Mouse (Mus musculus) stomach, postnatal 0 days (tissue): ENCODE results near the gene Kmt2a. TPM values are rescaled to one million over a fixed set of nuclear protein-coding genes. Genes with fewer than 3 reads are reported as not detected.

Experiments
- ATAC-seq: fragments of 200-750 bp; cut with Nextera tagmentation; 2 replicates; pipeline ENCODE4 v1.8.0; 2017; ENCODE audit not compliant: low FRiP score, low TSS enrichment
- DNase-seq: peaks from one replicate; pipeline ENCODE4 v3.0.0-alpha.2; 2016; ENCODE audit warnings: low spot score
- H3K27ac ChIP-seq: fragments of 300-500 bp; sonication (generic); replicated peaks from 2 replicates; pipeline ENCODE4 v1.5.1; 2014; ENCODE audit warnings: mild to moderate bottlenecking, control low read depth
- H3K27me3 ChIP-seq: fragments of 300-500 bp; sonication (generic); 2 replicates; pipeline ENCODE4 v1.6.1; 2014; ENCODE audit warnings: low read length; ENCODE audit not compliant: control insufficient read depth, insufficient read depth
- H3K36me3 ChIP-seq: fragments of 300-500 bp; sonication (generic); 2 replicates; pipeline ENCODE4 v1.6.1; 2014; ENCODE audit warnings: low read length, mixed read lengths; ENCODE audit not compliant: control insufficient read depth, insufficient read depth
- H3K4me1 ChIP-seq: fragments of 300-500 bp; sonication (generic); replicated peaks from 2 replicates; pipeline ENCODE4 v1.6.1; 2014; ENCODE audit warnings: antibody characterized with exemption; ENCODE audit not compliant: control insufficient read depth, insufficient read depth
- H3K4me2 ChIP-seq: fragments of 300-500 bp; sonication (generic); replicated peaks from 2 replicates; pipeline ENCODE4 v1.6.1; 2014; ENCODE audit warnings: low read depth, mild to moderate bottlenecking, control low read depth, moderate library complexity
- H3K4me3 ChIP-seq: fragments of 300-500 bp; sonication (generic); 2 replicates; pipeline ENCODE4 v1.5.1; 2014; ENCODE audit warnings: low read depth, low read length, control low read depth
- H3K9ac ChIP-seq: fragments of 300-500 bp; sonication (generic); 2 replicates; pipeline ENCODE4 v1.6.1; 2014; ENCODE audit warnings: mild to moderate bottlenecking, low read length, control low read depth, mixed read lengths
- H3K9me3 ChIP-seq: fragments of 300-500 bp; sonication (generic); 2 replicates; pipeline ENCODE4 v1.6.1; 2016; ENCODE audit warnings: low read length; ENCODE audit not compliant: control insufficient read depth
- CTCF ChIP-seq: IDR thresholded peaks from 2 replicates; pipeline ENCODE4 v1.5.1; 2016; ENCODE audit warnings: antibody characterized with exemption, low read depth, mild to moderate bottlenecking, moderate library complexity
- EP300 ChIP-seq: optimal IDR thresholded peaks from 2 replicates; pipeline ENCODE3; 2016; ENCODE audit warnings: antibody characterized with exemption
- WGBS: fragments of 180-500 bp; shearing (Covaris S2); extraction: QIAGEN DNeasy Blood & Tissue Kit; methylation state at CpG from one replicate; pipeline ENCODE4 v1.1.7; 2014; 5-methylcytosine and 5-hydroxymethylcytosine counted together
- polyA plus RNA-seq: library from polyadenylated mRNA; unstranded; fragments of >200 nt; fragmentation: Nextera tagmentation; extraction: Ambion mirVana; gene quantifications from 2 replicates; pipeline ENCODE4 v1.2.1, GENCODE M21; 2015

The Kmt2a gene
- polyA plus RNA-seq, 1 experiment from 2014 or later: 4.3 TPM

- Histone ChIP-seq H3K27ac (no peak overlapping the region), H3K4me1 (no peaks in the 10 kb centered on the region), H3K4me2 (no peak overlapping the region), H3K27me3 (no peaks in the 10 kb centered on the region), H3K36me3 (peaks cover 43% of the 10 kb centered on the region), H3K4me3 (no peak overlapping the region), H3K9ac (no peak overlapping the region), H3K9me3 (no peaks in the 10 kb centered on the region)
- ATAC-seq: no peak
- no peak for DNase-seq
- WGBS: 64% methylated on average over 5 of the region's 5 CpGs
- TF ChIP-seq EP300: no peak
- no peak for TF ChIP-seq CTCF
Observed at GRCm38 (mm10) chr9:44807141-44807540, 74.0 kb downstream of the Kmt2a start.

DNA sequence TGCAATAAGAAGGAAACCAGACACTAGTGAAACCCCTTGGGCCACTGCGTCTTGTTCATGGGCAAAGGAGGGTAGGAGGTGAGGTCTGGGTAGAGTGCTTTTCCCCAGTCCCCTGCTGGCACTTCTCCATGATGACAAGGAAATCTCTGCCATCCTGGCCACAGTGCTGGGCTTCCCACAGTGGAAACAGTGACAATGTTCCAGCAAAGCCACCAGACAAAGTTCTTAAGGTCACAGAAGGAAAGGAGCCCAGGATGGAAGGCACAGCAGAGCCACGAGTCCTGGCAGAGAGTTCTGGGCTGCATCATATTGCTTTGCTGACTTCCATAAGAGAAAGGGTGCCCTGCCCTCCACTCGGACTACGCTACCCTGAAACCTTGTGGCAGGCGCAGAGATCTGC lies 75.6 kb downstream of the Kmt2a start:
- DNase-seq (no peak), ATAC-seq (no peak)
- Histone ChIP-seq H3K9ac (no peak overlapping the region), H3K27ac (no peak overlapping the region), H3K9me3 (no peaks in the 10 kb centered on the region), H3K4me2 (no peak overlapping the region), H3K27me3 (no peaks in the 10 kb centered on the region), H3K4me3 (no peak overlapping the region), H3K36me3 (peaks cover 36% of the 10 kb centered on the region), H3K4me1 (no peaks in the 10 kb centered on the region)
- TF ChIP-seq EP300 (no peak), CTCF (no peak)
- WGBS: 93% methylated on average over 5 of the region's 5 CpGs

DNA sequence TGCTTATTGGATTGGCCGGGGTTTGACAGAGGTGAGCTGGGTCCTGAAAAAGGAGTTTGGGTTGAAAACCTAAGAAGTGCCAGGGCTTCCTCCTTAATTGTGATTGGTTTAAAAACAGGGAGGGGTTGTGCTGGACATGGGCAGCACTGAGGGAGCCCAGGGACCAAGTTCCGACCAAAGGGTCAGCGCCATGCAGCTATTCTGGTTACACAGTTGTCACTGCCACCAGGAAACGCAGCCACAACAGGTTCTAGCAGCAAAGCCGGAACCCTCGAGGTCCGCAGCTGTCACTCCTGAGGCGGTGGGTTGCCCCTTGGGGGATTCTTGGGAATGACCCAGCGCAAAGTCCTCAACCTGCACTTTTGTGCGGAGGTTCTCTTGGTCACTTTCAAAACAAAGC lies 76.4 kb downstream of the Kmt2a start:
- WGBS: 95% methylated on average over 10 of the region's 10 CpGs
- no peak for TF ChIP-seq CTCF
- no peak for TF ChIP-seq EP300
- H3K36me3 ChIP-seq: peaks cover 28% of the 10 kb centered on the region
- no peak overlapping the region for H3K4me2 ChIP-seq
- H3K4me3 ChIP-seq: no peak overlapping the region
- no peaks in the 10 kb centered on the region for H3K4me1 ChIP-seq
- ATAC-seq: no peak
- H3K27ac ChIP-seq: no peak overlapping the region
- H3K9me3 ChIP-seq: no peaks in the 10 kb centered on the region
- H3K27me3 ChIP-seq: no peaks in the 10 kb centered on the region
- no peak overlapping the region for H3K9ac ChIP-seq
- no peak for DNase-seq

GRCm38 (mm10) chr9:44802808-44803450 lies 78.2 kb downstream of the Kmt2a start, which contains the start of gene Ttc36:
Gene Ttc36, minus strand, starts transcription at chr9:44803072.
- no peak within 1 kb of the TSS for H3K4me3 ChIP-seq
- H3K9ac ChIP-seq: no peak within 1 kb of the TSS
- peak; percentile 40 for DNase-seq
- TF ChIP-seq CTCF (no peak), EP300 (no peak)
- peak within 1 kb of the TSS; percentile 24; the same call in 1 of the 2 replicates for H3K27ac ChIP-seq
- no peak within 1 kb of the TSS for H3K4me2 ChIP-seq
- H3K4me1 ChIP-seq: no peaks in the 10 kb centered on the region
- H3K27me3 ChIP-seq: no peaks in the 10 kb centered on the region
- ATAC-seq: no peak
- WGBS: 38% methylated on average over 4 of the region's 4 CpGs
- no peaks in the 10 kb centered on the region for H3K9me3 ChIP-seq
- H3K36me3 ChIP-seq: peaks cover 14% of the 10 kb centered on the region

- H3K4me1 ChIP-seq: no peaks in the 10 kb centered on the region
- no peak overlapping the region for H3K27ac ChIP-seq
- 66% methylated on average over 6 of the region's 6 CpGs for WGBS
- ATAC-seq (no peak), DNase-seq (no peak)
- H3K27me3 ChIP-seq: no peaks in the 10 kb centered on the region
- H3K4me2 ChIP-seq: no peak overlapping the region
- TF ChIP-seq CTCF (no peak), EP300 (no peak)
- H3K9me3 ChIP-seq: no peaks in the 10 kb centered on the region
- H3K36me3 ChIP-seq: peaks cover 4% of the 10 kb centered on the region
- no peak overlapping the region for H3K4me3 ChIP-seq
- H3K9ac ChIP-seq: no peak overlapping the region
Observed at GRCm38 (mm10) chr9:44801669-44802068, 79.4 kb downstream of the Kmt2a start.

DNA sequence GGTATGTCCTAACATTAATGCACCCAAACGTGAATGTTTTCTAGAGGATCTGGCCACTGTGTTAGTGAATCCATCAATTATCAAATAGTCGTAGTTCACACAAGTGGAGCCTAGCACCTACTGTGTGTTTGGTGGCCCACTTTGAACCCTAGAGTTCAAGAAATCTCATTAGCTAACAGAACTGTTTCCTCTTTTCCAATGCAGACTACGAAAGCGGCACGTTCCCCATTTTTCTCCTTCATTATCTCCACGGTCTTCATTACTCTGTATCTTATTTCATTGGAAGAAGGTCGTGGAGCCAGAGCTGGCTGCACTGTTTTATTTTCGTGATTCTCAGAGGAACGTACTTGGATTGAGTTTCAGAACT lies 81.2 kb downstream of the Kmt2a start:
- Histone ChIP-seq H3K4me2 (peak overlapping the region; percentile 96), H3K4me1 (no peaks in the 10 kb centered on the region), H3K36me3 (no peaks in the 10 kb centered on the region), H3K4me3 (peak overlapping the region; percentile 52), H3K27me3 (no peaks in the 10 kb centered on the region), H3K27ac (peak overlapping the region; percentile 61), H3K9ac (no peak overlapping the region; the same call in 1 of the 2 replicates), H3K9me3 (no peaks in the 10 kb centered on the region)
- ATAC-seq (no peak), DNase-seq (no peak)
- WGBS: 35% methylated on average over 9 of the region's 9 CpGs
- TF ChIP-seq EP300: no peak
- no peak for TF ChIP-seq CTCF
